Mouse (Mus musculus): ENCODE measurements at regions not wholly inside any gene's neighbourhood (a gene's known extent, or its start where the extent isn't known, plus 50 kb on each side); places are given as distances from the start of the nearest gene placed in this dataset.
"Not testable (repeated sequence)": the region's sequence is repeated elsewhere in the genome, so short reads cannot be mapped to it uniquely, and the experiment has no call there.

DNA sequence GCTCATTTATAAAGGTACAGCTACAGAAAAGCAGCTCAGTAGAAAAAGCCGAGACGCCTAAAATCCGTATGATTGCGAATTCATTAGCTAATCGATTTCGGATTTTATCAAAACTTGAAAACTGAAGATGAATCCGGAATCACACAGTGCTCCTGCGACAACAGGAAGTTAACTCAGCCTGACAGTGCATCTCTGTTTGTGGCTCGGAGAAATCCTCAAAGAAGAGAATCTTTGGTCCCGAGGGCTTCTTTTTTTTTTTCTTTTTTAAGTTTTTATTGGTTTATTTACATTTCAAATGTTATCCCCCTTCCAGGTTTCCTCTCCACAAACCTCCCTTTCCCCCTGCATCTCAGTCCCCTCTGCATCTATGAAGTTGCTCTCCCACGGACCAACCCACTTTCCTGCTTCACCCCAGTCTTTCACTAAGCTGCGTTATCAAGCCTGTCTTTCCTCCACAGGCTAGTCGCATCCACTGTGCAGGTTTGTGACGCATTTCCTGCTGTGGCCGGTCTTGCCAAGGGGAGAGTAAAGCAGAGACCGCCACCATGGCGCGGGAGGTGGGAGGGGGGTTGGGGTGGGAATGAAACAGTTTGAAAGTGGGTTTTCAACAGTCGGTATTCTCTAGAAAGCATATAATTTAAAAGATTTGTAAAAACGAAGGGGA is 593.4 kb upstream of the Snrpn start:
- ATAC-seq, result 0 out of 2 replicates have a peak, but pooled peaks have one; percentile 62
- H3K36me3 ChIP-seq; H3K27me3 ChIP-seq (replicated peaks); H3K27ac ChIP-seq; H3K4me1 ChIP-seq (replicated peaks); H3K9ac ChIP-seq; H3K9me3 ChIP-seq: not testable (repeated sequence)
- 0 out of 2 replicates have a peak overlapping the region, but pooled peaks have one; percentile 11 for H3K4me3 ChIP-seq (replicated peaks)
- WGBS, result 53% methylated on average over 20 of the region's 20 CpGs
- peak overlapping the region; percentile 48 for H3K4me2 ChIP-seq (replicated peaks)

GRCm38 (mm10) chr7:60728108-60728721 is 588.2 kb upstream of the Snrpn start:
- 10% methylated on average over 5 of the region's 5 CpGs for WGBS
- not testable (repeated sequence) for H3K9me3 ChIP-seq; H3K4me2 ChIP-seq (replicated peaks); H3K9ac ChIP-seq; ATAC-seq; H3K4me1 ChIP-seq (replicated peaks); H3K27me3 ChIP-seq (replicated peaks); H3K27ac ChIP-seq; H3K36me3 ChIP-seq; H3K4me3 ChIP-seq (replicated peaks)

Data from intestine, embryonic 15.5 days (tissue).